Mouse (Mus musculus) lung, postnatal 36 days (tissue): ENCODE measurements at regions not wholly inside any gene's neighbourhood (a gene's known extent, or its start where the extent isn't known, plus 50 kb on each side); places are given as distances from the start of the nearest gene placed in this dataset.
"Not testable (repeated sequence)": the region's sequence is repeated elsewhere in the genome, so short reads cannot be mapped to it uniquely, and the experiment has no call there.

Source experiments
- DNase-seq: peaks from one replicate; pipeline ENCODE4 v3.0.0; 2022; ENCODE audit warnings: mixed read lengths

DNA sequence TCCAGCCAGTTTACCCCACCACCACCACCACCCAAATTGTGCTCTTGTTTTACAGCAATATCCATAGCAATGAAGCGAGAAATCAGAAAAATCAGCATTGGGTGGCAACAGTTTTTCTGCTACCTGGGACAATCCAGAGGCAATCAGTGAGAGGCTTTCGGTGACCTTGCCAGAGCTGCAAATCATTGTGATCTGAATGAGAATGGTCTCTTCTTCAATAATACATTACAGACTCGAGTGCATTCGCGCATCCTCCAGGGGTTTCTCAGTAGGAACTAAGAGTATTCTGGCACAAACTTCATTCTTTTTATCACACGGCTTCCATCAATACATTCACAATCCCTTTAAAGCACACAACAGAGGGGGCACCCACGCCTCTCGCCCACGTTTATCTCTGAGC lies 91.2 kb downstream of the Srek1 start:
- DNase-seq: no peak

DNA sequence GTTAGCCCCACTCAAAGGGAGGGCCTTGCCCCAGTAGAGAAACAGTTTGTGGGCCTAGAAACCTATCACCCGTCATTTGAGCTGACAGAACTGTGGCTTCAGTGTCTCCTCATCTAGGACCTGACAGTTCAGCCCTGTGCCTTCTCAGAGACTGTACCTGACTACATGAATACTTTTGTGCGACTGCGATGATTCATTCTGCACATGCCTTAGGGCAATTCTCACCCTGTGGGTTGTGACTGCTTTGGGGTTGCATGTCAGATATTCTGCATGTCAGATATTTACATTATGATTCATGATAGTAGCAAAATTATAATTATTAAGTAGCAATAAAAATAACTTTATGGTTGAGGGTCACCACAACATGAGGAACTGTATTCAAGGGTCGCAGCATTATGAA lies 93.7 kb downstream of the Srek1 start:
- no peak for DNase-seq

DNA sequence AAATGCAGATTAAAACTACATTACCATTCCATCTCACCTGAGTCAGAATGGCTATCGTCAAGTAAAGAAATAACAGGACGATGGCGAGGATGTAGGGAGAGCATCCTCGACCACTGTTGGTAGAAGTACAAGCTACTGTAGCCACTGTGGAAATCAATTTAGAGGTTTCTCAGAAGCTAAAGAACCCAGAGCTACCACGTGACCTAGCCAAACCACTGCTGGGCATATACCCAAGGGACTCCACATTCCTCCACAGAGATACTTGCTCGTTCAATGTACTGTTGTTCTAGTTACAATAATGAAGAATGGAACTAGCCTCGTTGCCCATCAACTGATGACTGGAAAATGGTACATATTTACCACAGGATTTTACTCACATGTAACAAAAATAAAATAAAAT lies 94.4 kb downstream of the Srek1 start:
- DNase-seq: no peak

DNA sequence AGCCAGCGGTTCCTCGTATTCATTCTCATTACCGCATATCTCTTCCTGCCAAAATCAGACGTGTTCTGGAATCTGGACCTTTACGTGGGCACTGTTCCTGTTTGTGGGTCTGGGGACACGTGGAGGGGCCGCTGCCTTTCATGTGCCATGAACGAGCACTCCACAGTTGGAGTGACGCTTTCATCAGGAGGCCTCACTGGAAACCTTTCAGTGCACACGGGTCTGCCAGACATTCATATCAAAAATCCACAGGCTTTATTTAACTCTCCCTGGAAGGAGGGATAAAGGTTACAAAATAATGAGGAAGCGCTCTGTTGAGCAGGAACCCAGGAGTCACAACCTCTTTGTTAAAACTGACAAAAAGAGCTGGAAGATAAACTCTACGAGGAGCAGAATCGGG lies 97.6 kb downstream of the Srek1 start:
- no peak for DNase-seq

GRCm38 (mm10) chr13:103676221-103676620 lies 98.2 kb downstream of the Srek1 start:
- no peak for DNase-seq

DNA sequence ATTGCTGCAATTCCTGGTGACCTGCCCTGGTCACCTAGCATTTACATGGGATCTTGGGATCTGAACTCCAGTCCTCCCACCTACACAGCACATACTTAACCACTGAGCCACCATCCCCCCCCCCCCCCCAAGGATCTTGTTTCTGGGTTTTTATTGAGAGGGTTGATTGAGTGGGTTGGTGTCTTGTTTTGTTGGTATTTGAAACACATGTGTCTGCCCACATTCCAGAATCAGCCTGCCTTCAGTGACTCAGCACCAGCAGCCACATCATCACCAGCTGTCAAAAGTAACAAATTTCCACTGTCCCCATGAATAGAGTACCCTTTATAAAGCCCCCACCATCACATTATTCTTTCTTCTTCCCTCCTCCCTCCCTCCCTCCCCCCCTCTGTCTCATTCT lies 103.8 kb downstream of the Srek1 start:
- DNase-seq: no peak

DNA sequence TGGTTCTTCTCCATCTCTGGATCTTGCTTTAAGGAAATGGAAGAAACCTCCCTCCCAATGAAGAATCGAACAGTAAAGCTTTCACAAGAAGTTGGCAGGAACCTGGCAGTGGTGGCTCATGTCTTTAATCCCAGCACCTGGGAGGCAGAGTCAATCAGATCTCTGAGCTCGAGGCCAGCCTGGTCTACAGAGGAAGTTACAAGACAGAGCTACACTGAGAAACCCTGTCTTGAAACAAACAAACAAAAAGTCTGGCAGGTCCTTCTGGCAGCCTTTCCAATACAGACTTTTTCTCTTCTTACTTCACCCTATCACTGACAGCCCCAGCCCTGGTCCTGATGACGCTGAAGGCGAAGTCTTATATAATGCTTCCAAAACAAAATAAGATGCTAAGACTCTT lies 104.6 kb downstream of the Srek1 start:
- no peak for DNase-seq

DNA sequence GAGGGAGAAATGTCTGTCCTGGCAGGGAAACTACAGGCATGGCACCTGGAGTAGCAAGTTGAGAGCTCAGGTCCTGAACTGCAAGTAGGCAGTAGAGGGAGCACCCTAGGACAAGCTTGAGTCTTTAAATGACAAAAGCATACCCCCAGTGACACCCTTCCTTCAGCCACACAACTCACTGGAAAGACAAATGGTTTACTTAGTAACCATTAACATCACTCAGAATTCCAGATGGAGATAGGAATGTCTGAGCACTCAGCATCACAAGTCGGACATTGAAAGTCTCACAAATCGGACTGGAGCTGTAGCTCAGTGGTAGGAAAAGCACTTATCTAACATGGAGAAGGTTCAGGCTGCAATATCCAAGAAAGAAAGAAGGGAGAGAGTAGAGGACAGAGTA lies 106.7 kb downstream of the Srek1 start:
- DNase-seq: no peak

DNA sequence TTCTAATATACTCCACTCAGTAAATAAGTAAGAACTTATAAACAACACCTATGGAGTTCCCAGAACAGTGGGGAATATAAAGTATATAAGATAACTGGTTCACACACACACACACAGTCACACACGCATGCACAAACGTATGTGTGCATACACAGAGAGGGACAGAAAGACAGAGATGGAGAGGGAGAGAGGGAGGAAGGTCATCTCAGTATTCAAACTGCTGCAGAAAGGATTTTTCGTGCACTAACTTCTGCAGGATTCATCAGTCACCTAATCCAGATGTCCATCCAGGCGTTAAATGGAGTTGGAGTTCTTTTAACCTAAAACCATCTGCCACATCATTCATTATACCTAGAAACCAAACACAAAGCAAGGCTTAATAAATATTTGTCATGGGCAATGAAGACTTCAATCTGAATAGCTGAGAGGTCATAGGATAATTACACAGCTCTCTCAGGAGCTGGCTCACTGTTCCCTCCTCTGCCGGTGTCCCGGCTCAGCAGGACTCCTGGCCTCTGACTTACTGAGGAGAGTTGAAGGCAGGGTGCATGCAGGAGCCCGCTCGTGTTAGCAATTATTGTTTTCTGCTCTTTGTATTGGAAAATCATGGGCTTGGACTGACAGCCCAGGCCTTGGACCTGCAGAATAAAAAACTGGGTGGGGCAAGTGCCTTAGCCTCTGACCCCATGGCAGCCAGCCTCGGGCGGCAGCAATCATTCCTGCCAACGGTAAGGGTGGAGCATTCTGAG lies 114.0 kb downstream of the Srek1 start:
- DNase-seq: no peak

- no peak for DNase-seq
Observed at GRCm38 (mm10) chr13:103655966-103656365, 118.4 kb downstream of the Srek1 start.

DNA sequence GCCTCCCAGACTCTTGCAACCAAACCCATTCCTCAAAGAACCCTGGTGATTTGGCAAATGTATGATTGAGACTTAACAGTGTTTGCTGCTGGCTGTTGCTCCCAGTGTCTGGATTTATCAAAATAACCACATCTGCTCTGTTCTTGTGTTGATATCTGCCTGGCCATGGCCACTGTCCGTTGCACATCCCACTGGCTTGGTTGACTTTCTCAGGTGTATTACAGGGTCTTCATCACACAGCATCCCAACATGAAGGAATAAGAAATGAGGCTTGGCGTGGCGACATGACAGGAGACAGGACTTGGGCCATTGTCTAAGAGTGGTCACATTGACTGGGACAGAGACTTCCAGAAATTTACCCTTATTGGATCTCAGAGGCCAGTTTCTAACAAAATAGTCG lies 121.2 kb downstream of the Srek1 start:
- no peak for DNase-seq

- no peak for DNase-seq
Observed at GRCm38 (mm10) chr13:103649383-103649782, 125.0 kb downstream of the Srek1 start.

DNA sequence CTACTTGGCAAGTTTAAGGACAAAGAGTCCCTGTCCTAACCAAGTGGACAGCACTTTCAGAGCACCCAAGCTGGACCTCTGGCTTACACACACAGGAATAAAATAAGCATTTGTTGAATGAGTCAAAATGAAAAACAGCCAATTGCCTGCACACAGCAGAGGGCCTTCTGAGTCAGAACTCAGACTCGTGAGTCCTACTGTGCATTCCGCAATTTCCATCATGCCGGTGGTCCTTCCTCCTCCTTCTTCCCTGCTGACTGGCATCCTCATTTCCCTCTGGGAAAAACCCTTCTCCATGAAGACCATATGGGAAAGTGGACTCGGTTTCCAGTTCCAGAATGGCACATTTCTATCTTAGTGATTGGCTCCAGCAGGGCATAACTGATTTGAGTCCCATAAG lies 126.4 kb downstream of the Srek1 start:
- no peak for DNase-seq

- DNase-seq: peak; percentile 13
Observed at GRCm38 (mm10) chr13:103646035-103646434, 128.4 kb downstream of the Srek1 start.

GRCm38 (mm10) chr13:103643993-103644722 lies 130.2 kb downstream of the Srek1 start:
- DNase-seq: peak; percentile 45

DNA sequence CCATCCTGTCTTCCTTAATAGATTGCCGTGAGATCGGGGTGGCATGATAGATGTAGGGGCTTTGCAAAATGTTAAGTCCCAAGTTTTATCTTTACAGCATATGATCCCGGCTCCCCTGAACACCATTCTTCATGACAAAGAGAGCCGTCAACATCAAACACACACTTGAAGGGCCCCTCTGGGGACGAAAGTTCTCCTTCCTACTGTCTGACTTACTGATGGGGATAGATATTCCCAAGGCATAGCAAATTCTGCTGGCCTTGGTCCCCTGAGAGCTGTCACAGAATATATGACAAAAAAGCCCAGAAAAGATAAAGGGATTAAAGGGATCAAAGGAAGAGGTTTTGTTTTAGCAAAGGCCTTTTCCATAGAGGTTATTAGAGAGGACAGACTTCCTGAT lies 130.9 kb downstream of the Srek1 start:
- no peak for DNase-seq

GRCm38 (mm10) chr13:103642542-103643375 lies 131.6 kb downstream of the Srek1 start:
- no peak for DNase-seq

DNA sequence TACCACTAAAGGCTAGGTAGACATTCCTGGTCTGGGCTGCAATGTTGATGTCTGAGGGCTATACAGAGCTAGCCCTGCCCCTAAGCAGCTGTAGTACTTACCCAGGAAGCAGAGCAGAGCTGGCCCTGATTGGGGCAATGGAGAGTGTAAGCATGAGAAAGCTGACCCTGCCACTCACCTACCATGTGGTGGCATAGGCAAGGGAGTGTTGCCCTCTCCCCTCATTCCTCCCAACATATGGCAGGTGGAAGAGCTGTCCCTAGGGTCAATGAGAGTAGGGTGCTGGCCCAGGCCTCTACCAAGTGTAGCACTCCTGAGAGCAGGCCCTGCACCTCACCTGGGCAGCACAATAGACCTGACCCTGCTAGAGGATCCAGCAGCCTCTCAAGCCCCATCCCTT lies 136.4 kb downstream of the Srek1 start:
- DNase-seq: no peak

DNA sequence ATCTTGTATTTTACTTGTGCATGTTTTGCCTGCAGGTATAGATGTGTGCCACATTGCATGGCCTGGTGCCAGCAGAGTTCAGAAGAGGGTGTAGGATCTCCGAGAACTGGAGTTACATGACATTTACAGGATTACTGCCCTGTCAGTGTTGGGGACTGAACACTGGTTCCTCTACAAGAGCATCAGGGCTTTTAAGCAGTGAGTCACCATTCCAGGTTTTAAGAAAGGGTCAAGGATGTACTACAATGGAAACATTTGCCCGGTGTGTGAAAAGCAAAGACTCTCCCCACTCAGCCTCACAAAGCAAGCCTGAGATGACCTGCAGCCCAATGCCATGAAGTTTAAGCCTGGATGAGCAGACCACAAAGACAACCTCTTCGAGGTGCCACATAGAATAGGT lies 137.0 kb downstream of the Srek1 start:
- DNase-seq: no peak

DNA sequence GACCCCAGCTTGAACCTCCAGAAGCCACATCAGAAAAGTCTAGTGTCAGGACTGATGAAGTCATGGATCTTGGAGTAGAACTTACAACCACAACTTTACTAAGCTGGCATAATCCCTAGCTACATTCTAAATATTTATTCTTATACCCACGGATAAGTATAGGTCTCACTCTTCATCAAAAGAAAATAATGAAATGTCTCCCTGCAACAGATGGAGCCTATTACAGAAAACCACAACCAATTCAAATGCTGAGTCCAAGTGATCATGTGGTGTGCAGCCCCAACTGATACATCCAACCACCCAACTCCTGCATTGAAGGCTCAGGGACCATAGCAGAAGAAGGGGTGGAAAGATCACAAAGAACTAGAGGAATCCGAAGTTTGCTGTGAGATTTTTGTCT lies 137.8 kb downstream of the Srek1 start:
- no peak for DNase-seq

DNA sequence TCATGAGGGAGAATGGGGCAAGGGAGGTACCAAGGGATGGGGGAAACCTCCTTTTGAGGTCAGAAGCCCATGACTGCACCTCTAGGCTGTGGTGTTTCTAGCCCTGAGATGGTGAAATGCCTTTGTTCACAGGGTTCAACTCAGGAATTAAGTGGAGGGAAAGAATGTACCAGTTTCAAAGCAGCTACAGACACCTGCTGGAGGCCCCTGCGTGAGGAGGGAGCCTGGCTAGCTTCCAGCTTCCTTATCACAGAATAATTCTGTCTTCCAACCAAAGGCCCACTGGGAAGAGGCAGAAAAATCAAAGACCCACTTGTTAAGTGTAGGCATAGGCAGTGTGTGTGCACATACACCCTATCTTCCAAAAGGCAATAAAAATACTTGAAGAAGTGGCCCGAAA lies 150.6 kb downstream of the Srek1 start:
- no peak for DNase-seq

- DNase-seq: no peak
Observed at GRCm38 (mm10) chr13:103623319-103623718, 151.1 kb downstream of the Srek1 start.

- no peak for DNase-seq
Observed at GRCm38 (mm10) chr13:103622324-103622723, 152.1 kb downstream of the Srek1 start.

DNA sequence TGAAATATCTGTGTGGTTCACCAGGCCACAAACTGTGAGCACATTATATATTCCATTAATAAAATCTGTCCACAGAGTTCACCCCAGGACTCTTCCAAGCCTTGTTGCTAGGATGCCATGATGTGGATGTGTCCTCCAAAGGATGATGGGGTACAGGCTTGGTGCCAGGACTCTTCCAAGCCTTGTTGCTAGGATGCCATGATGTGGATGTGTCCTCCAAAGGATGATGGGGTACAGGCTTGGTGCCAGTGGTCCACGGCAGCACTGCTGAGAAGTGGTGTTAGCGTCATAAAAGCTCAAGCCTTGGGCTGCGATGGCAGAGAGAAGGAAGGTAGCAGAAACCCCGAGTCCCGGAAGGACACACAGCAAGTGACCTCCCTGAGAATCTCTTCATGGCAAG lies 153.4 kb downstream of the Srek1 start:
- DNase-seq: not testable (repeated sequence)
